Mouse (Mus musculus) heart, adult 10 weeks (tissue): ENCODE data around the gene Olfr951. TPM values are rescaled to one million over a fixed set of nuclear protein-coding genes. Genes with fewer than 3 reads are reported as not detected.

ENCODE experiments used
- polyA plus RNA-seq: library from polyadenylated mRNA; stranded (reverse); fragments of 350-450 nt; fragmentation: Illumina TruSeq; extraction: RNeasy Lipid Tissue Mini Kit (QIAGEN cat#74804); gene quantifications from one replicate; pipeline ENCODE4 v1.2.3, GENCODE M21; 2014; ENCODE audit warnings: low read depth, low replicate concordance

The Olfr951 gene
- not detected for polyA plus RNA-seq

GRCm38 (mm10) chr9:39387110-39387509 lies at the start of gene Olfr951:
Gene Olfr951 (plus strand): TSS chr9:39387410.

GRCm38 (mm10) chr9:39427048-39427447 lies 39.8 kb downstream of the Olfr951 start, which contains the start of gene Olfr952:
Gene Olfr952 (minus strand): TSS chr9:39427148.

Other genes starting within 250 kb of the Olfr951 start
- gene Olfr943, start 221.1 kb upstream of the Olfr951 start, polyA plus RNA-seq, result not detected
- not detected for gene Olfr944, start 185.5 kb upstream of the Olfr951 start, polyA plus RNA-seq
- gene Olfr1537, start 137.4 kb upstream of the Olfr951 start, polyA plus RNA-seq, result not detected
- gene Olfr945, start 110.6 kb upstream of the Olfr951 start, polyA plus RNA-seq, result not detected
- not detected for gene Olfr948, start 61.4 kb upstream of the Olfr951 start, polyA plus RNA-seq
- not detected for gene Olfr952, start 39.7 kb downstream of the Olfr951 start, polyA plus RNA-seq
- not detected for gene Olfr954, start 69.3 kb downstream of the Olfr951 start, polyA plus RNA-seq
- gene Olfr955, start 84.5 kb downstream of the Olfr951 start, polyA plus RNA-seq, result not detected
- not detected for gene Olfr44, start 106.6 kb downstream of the Olfr951 start, polyA plus RNA-seq
- not detected for gene Olfr957, start 128.4 kb downstream of the Olfr951 start, polyA plus RNA-seq
- gene Olfr958, start 166.6 kb downstream of the Olfr951 start, polyA plus RNA-seq, result not detected
- not detected for gene Olfr959, start 188.2 kb downstream of the Olfr951 start, polyA plus RNA-seq
- 0.26 TPM for gene AW551984, start 217.0 kb downstream of the Olfr951 start, polyA plus RNA-seq
- not detected for gene Olfr148, start 223.2 kb downstream of the Olfr951 start, polyA plus RNA-seq
- not detected for gene Olfr960, start 234.0 kb downstream of the Olfr951 start, polyA plus RNA-seq